Mouse (Mus musculus): Measurements from ENCODE around the gene Ccng2.

Gene Ccng2

DNA sequence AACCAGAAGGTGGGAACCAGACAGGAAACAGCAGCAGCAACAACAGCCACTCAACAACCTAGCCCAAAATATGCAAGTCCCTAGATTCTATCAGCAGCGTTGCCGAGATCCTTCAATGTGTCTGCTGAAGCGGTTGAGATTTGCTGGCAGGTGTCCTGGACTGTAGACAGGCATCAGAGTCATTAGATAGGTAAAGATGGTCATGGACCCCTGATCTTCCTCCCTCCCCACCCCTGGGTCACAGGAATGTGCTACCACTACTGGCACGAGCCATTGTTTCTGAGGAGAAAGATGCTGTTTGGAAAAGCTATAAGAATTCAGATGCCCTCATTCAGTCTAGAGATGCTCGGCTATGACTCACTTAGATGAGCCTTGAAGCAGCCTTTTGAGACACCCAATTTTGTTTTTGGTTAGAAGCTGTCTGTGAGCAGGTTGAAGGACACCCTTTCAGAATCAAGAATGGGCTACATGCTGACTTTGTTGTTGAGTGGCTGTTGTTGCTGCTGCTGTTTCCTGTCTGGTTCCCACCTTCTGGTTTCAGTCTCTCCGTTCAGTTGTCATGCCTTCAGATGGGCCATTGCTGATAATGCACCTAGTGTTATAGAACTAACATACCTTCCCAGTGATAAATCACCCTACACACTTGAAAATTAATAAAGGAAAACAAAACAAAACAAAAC lies 3.5 kb upstream of the Ccng2 start:
- no peak for DNase-seq (ENCODE audit: low read depth, low spot score)

DNA sequence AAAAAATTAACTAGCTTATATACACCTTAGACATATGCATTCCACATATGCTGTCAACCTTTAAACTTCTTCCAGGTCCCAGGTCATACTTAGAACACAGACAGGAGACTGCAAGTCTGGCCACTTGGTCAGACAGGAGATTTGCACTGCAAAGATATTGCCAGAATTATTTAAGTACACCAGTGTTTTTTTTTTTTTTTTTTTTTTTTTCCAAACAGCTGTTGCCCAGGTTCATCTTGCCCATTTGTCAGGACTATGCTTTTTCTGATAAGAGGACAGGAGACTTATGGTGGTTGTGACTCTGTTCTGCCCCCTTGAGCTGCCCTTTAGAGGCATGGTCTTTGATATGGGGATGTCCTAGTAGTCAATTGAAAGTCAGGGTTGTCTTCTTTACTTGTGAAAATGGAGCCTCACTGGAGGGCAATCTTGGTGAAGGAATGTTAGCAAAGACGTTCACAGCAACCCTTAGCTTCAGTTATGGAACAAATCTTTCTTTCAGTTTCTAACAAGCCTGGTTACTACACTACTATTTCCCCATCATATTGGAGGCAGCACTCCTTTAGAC lies 2.8 kb upstream of the Ccng2 start:
- DNase-seq (ENCODE audit: low read depth, low spot score), result no peak

DNA sequence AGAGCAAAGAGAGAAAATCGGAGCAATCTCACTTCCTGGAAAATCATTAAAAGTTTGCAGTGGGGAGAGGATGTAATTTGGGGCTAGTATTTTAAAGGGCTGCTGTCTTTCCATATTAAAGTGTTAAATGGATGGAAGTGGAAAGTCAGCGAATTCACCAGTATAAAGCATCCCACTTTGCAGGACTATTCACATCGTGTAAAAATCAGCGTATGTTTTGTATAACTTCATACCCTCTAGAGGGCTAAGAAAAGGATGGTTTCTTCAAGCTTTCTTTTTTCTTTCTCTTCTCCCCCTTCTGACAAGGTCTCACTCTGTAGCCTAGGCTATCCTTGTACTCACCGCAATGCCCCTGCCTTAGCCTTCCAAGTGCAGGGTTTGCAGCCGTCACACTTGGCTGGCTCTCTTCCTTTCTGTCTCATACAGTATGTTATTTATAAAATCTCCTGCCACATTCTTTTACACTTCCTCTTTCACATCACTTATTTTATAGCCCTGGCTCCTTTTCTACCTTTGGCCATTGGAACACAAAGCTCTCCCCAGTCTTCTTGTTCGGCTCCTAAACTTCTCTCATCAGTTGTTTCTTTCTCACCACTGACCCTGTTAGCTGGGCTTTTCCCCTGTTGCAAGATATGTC lies 1.8 kb upstream of the Ccng2 start:
- DNase-seq (ENCODE audit: low read depth, low spot score), result no peak

DNA sequence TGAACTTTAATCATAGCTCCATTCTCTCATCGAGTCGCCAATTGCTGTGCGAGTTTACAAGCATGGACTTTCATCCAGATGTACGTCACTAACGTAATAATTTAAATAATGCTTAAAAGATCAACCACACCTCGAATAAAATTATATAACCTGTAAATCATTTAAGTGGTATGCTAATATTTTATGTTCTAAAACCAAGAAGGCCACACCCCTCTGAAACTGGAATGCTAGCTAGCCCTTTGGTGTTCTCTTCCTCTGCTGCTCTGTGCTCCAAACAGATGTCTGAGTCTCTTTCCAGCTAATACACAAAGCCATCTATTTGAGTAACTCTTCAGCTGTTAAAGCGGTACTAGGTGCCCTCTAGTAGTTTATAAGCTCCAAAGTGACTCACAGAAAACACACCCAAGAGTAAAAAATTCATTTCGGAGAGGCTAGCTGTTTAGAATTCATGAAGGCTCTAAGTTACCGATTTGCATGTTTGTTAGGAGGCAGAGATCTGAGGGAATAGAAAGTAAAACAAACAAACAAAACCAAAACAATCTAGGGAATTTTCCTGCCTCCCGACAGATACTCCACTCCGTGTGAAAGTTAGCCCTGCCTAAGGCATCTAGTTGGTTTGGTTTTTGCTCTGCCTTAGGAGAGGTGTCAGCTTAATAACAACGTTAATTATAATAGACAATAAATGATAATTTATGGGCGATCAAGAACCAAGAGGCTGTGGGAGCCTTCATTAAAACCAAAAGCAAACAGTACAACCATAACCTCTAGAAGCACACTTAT lies 1.1 kb upstream of the Ccng2 start:
- no peak for DNase-seq (ENCODE audit: low read depth, low spot score)

DNA sequence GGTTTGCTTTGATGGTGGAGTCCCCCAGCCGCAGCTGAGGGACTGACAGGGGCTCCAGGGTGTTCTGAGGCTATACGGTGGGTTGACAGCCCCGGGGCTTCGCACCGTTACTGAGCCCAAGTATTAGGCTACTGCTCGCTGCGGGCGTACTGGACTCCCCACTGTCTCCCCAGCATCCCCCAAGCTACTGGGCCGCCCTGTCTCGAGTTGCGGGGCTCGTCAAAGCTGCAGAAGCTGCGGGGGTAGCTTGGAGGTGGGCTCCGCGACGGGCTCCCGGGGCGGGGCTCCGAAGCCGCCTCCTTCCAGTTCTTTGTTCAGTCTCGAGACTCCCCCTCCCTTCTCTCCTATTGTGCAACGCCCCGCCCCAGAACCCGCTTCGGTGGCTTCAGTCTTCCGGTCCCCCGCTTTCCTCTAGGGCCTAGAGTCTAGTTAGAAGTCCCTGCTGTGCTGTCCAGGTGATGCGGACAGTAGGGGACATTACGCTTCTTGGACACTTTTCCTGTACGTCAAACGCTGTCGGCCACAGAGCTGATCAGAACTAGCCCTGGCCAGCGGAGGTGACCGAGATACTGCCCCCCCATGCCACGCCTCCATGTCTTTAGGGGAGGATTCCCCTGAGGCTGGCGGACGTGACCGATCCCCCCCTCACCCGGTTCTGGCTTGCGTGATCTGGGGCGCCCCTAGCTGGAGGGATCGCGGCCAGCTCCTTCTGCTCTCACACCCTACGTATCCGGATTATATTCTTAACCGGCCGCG lies 972 bp downstream of the Ccng2 start:
- peak; percentile 81 for DNase-seq (ENCODE audit: low read depth, low spot score)

DNA sequence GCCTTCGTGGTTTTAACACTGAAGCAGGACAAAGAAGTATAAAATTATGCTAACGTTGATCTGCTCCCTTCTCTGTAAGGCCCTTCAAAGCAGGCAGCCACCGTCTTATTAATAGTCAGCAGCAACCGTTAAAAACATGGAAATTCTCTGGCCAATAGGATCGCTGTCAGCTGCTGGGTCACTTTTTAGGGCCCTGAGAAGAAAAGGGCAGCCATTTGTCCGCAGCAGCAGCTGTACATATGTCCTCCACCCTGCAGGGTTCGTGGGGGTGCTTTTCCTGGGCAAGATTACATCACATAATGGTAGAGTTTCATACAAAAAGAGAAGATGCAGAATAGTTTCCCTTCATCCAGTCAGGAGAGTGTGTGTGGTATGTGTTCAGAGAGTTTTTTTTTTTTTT lies 3.0 kb downstream of the Ccng2 start:
- no peak for DNase-seq (ENCODE audit: low read depth, low spot score)

DNA sequence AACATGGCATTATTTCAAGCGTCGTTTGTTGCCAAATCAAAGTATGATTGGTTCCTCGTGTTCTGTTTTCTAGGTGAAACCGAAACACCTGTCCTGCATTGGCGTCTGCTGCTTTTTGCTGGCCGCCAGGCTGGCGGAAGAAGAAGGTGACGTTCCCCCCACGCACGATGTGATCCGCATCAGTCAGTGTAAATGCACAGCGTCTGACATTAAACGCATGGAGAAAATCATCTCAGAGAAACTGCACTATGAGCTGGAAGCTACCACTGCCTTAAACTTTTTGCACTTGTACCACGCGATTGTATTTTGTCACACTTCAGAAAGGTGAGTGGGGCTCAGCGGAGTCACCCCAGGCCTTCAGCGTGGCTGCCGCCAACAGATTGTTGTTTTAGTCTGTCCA lies 3.7 kb downstream of the Ccng2 start:
- no peak for DNase-seq (ENCODE audit: low read depth, low spot score)

DNA sequence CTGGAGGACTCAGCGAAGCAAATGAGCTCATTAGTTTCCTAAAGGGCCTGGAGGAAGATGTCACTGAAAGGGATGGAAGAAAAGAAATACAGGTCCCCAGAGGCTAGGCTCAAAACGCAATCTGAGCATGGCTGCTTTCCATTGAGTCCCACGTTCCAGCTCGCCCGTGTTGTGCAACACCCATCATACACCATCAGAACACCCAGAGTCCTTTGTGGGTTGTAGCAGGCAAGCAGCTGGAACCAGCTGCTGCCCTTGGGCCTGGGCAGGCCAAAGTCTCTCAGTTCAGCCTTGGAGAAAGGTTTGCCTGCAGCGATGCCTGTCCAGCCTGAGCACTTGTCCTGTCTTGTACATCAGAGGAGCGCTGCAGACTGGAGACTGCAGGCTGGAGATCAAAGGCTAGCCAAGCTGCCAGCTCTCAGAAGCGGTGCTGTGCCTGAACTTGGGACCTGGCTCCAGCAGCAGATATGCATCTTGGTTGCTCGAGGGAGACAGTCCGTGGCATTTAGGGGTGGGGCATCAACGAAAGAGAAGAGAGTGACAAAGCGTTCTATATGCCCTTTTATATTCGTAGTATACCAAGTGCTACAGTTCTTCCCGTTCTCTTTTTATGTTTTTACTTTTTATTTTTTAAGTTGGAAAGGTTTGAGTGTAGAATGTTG lies 15.5 kb downstream of the Ccng2 start:
- no peak for DNase-seq (ENCODE audit: low read depth, low spot score)

DNA sequence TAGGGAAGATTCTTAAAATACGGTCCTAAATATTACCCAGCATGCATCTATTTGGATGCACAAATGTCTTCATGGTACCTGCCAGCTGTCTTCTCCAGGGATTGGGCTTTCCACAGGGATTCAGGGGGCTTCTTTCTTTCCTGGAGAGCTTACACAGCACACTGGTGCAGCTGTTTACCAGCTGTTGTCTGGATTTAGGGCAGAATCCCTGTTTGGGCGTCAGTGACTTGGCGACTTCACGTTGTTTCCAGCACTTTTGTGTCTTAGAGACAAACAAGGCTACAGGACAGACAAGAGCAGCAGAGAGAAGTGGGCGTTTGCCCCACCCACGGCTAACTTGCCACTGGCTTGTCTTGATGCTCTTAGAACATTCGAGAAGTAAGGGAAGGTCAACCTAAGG lies 16.1 kb downstream of the Ccng2 start:
- DNase-seq (ENCODE audit: low read depth, low spot score), result peak; percentile 7

DNA sequence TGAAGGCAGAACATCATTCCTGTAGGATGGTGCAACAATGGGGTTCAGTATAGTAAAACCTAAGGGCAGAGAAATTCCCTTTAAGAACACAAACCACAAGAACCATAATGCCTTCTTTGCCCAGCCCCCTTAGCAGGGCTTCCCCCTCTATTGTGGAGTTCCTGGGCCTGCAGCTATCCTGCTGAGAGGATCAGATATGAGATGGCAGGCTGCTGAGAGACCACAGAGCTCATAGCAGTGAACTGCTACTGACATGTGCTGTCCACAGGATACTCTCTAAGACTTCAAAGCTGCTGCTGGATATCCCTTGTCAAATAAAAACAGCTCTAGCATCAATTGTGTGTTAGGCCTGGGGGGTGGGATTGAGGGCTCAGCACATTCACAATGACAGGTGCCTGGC lies 21.5 kb downstream of the Ccng2 start:
- no peak for DNase-seq (ENCODE audit: low read depth, low spot score)

DNA sequence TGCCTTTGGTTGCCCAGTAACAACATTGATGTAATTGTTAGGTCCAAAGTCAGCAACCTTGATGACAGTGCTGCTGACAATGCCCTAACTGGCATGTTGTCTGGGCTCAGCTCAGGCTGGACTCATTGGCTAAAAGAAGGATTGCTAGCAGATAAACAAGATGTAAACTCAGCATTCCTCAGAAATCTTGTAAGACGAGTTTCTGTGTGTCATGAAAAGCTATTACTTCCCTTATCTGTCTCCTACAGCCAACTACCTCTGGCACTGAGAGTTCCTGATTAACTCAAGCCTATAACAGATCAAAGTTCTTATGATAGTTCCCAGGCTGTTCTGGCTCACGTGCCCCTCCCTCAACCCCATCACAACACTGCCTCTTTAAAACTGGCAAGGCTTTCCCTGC lies 23.2 kb downstream of the Ccng2 start:
- no peak for DNase-seq (ENCODE audit: low read depth, low spot score)

DNA sequence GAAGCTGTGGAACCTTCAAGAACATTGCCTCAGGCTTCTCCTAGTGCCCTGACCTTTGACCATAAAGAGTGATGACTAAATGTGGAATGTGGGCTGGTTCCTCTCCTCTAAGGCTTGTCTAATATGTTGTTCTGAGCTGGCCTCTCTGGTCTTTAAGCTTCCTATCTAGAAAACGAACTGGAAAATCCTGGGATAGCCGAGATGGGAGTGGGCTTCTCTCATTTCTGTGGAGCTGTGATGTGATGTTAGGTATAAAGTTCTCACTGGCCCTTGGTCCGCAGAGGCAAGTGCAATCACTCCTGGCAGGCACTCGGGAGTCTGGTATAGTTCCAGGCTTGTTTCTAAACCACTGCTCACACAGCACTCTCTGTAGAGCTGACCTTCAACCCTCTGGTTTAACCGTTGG lies 29.3 kb downstream of the Ccng2 start:
- no peak for DNase-seq (ENCODE audit: low read depth, low spot score)

DNA sequence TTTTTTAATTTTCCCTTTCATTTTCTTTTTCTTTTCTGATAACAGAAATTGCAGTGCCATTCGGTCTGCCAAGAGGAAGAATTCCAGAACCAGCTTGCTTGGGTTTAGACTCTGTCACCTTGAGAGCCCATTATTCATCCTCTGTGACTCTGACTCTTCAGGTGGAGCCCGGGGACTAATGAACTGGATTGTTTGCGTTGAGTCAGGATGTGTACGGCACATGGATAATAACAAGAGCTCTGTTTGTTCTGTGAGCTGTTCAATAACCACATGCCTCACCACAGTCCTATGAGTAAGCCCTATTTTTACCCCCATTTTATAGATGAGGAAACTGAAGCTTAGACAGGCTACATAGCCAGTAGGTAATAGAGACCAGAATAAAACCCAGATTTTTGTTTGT lies 29.7 kb downstream of the Ccng2 start:
- DNase-seq (ENCODE audit: low read depth, low spot score), result no peak

DNA sequence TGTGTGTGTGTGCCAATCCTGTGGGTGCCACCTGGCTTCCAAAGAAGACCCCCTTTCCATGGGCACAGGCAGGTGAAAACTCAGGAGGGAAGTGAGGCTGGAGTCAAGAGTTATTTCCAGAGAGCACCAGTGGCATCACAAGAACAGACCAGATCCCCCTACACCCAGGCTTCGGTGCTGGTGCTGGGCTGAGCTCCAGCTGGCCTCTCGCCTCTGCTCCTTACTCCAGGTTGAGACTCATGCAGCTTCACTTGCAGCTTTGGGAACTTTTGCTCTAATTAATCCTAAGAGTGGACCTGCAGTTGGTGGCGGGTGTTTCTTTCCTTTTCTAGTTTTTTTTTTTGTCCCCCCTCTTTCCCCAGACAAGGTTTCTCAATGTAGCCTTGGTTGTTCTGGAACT lies 30.3 kb downstream of the Ccng2 start:
- DNase-seq (ENCODE audit: low read depth, low spot score), result no peak

DNA sequence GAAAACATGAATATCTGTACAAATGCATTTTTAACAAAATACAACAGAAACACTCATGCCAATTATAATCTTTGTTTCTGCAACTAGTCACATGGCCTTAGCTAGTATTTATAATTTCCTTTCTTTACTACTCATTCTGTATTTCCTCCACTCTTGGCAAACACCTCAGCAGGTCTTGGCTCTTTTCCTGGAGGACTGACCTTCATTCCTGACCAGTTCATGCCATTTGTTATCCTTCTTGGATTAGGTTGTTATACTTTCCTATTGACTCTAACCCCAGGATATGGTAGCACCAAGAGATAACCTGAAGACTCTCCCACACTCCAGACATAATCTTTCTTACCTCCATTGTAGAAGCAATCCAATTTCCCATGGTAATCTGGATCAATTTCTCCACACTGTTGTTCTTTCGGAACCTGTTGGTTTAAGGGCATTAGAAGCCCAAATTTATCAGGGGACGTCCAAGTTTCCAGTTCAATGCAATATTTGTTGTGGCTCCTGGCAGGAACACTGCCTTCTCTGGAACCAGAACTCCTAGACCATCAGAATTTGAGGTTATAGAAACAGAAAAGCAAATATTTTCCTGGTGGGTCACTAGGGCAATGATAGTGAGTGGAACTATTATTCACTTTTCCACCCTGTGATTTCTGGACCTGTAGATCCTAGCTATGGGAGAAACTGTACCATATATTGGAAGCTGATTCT lies 38.2 kb downstream of the Ccng2 start:
- DNase-seq (ENCODE audit: low read depth, low spot score), result no peak

DNA sequence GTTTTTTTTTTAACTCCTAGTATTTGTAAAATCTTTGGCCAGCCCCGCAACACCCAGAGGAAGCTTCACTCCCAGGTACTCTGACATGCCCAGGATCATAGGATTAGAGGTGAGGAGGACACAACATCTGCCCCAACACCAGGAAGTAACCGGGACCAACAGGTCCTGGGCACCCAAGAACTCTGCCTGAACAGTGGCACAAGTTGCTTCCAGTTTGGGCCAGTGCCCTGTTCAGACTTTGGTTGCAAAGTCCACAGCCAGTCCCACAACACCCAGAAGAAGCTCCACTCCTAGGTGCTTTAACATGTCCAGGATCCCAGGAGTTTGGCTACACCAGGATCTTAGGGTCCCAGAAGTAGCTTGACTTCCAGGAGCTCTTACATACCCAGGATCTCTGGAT lies 41.9 kb downstream of the Ccng2 start:
- no peak for DNase-seq (ENCODE audit: low read depth, low spot score)

DNA sequence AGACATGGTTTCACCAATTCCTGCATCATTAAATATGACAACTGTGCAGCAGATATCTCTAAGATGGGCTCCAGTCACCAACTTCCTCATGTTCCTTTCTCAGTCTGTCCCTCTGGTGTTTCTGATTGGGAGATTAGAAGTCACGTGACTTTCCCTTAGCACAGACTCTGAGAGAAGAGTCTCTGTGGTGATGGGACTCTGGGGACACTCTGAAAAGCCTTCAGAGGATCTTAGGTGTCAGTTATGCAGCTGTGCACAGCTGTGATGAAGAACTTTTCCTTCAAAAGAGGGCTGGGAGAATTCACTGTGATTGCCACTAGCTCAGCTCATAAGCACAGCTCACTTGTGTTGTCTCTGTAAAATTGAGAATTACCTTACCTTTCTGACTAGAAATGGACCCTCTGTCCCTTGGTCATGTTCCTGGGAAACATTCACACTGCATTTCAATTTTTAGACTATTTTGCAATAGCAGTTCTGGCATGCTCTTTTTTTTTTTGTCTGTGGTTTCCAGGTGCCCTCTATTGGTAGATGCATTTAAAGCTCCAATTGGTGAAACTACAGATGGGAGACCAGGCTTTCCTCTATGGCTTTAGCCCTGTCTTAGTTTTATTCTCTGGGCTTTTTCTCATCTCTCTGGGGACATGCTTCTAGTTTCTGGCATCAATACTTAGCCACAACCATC lies 56.4 kb downstream of the Ccng2 start:
- DNase-seq (ENCODE audit: low read depth, low spot score), result peak; percentile 12

Measured in ES-CJ7 (cell line).